Mouse (Mus musculus) embryonic facial prominence, embryonic 15.5 days (tissue): ENCODE data around the gene Srp54b. TPM values are rescaled to one million over a fixed set of nuclear protein-coding genes. Genes with fewer than 3 reads are reported as not detected.
"Not testable (repeated sequence)": the region's sequence is repeated elsewhere in the genome, so short reads cannot be mapped to it uniquely, and the experiment has no call there.

Source experiments
- ATAC-seq: fragments of 200-750 bp; cut with Nextera tagmentation; 2 replicates; pipeline ENCODE4 v1.8.0; 2017; ENCODE audit warnings: low read depth, moderate TSS enrichment; ENCODE audit not compliant: insufficient number of reproducible peaks, low FRiP score, low TSS enrichment
- H3K27ac ChIP-seq: fragments of 300-500 bp; sonication (generic); replicated peaks from 2 replicates; pipeline ENCODE4 v1.5.1; 2015; ENCODE audit warnings: mild to moderate bottlenecking, inconsistent platforms
- H3K27me3 ChIP-seq: fragments of 300-500 bp; sonication (generic); 2 replicates; pipeline ENCODE4 v1.6.1; 2015; ENCODE audit warnings: inconsistent platforms
- H3K36me3 ChIP-seq: fragments of 300-500 bp; sonication (generic); 2 replicates; pipeline ENCODE4 v1.6.1; 2015; ENCODE audit warnings: mild to moderate bottlenecking, inconsistent platforms
- H3K4me1 ChIP-seq: fragments of 300-500 bp; sonication (generic); 2 replicates; pipeline ENCODE4 v1.6.1; 2015; ENCODE audit warnings: inconsistent platforms
- H3K4me2 ChIP-seq: fragments of 300-500 bp; sonication (generic); replicated peaks from 2 replicates; pipeline ENCODE4 v1.6.1; 2015; ENCODE audit warnings: mild to moderate bottlenecking, inconsistent platforms
- H3K4me3 ChIP-seq: fragments of 300-500 bp; sonication (generic); replicated peaks from 2 replicates; pipeline ENCODE4 v1.5.1; 2015; ENCODE audit warnings: mild to moderate bottlenecking, inconsistent platforms
- H3K9ac ChIP-seq: fragments of 300-500 bp; sonication (generic); 2 replicates; pipeline ENCODE4 v1.6.1; 2015; ENCODE audit warnings: inconsistent platforms
- H3K9me3 ChIP-seq: fragments of 300-500 bp; sonication (generic); replicated peaks from 2 replicates; pipeline ENCODE4 v1.6.1; 2016; ENCODE audit warnings: inconsistent platforms
- WGBS: fragments of 180-500 bp; shearing (Covaris S2); methylation state at CpG from one replicate; pipeline ENCODE4 v1.1.7; 2015; 5-methylcytosine and 5-hydroxymethylcytosine counted together
- polyA plus RNA-seq: library from polyadenylated mRNA; unstranded; fragments of >200 nt; fragmentation: Nextera tagmentation; extraction: Ambion mirVana; gene quantifications from 2 replicates; pipeline ENCODE4 v1.2.1, GENCODE M21; 2015

The Srp54b gene
- 53.8 and 59.5 TPM in 2 replicates for polyA plus RNA-seq

- H3K27me3 ChIP-seq, H3K27ac ChIP-seq, H3K4me2 ChIP-seq, H3K9me3 ChIP-seq, H3K36me3 ChIP-seq, H3K4me1 ChIP-seq, H3K9ac ChIP-seq: not testable (repeated sequence)
- ATAC-seq = peak; percentile 97
- H3K4me3 ChIP-seq = peak within 1 kb of the TSS; percentile 31
- WGBS = no CpG with 5 or more reads among the region's 57 CpGs
These were observed at the start of gene Srp54b for GRCm38 (mm10) chr12:55154559-55155448. TSS of gene Srp54b (plus strand) at chr12:55155104.

GRCm38 (mm10) chr12:55112616-55113015, 42.3 kb upstream of the Srp54b start:
- H3K4me3 ChIP-seq, H3K4me2 ChIP-seq, ATAC-seq, H3K27me3 ChIP-seq, H3K4me1 ChIP-seq, H3K36me3 ChIP-seq, H3K9ac ChIP-seq, H3K9me3 ChIP-seq, H3K27ac ChIP-seq: not testable (repeated sequence)
- no CpG with 5 or more reads among the region's 7 CpGs for WGBS

GRCm38 (mm10) chr12:55124242-55124641, 30.7 kb upstream of the Srp54b start, which contains the start of gene Fam177a:
TSS of gene Fam177a (plus strand) at chr12:55124469.
- not testable (repeated sequence) for H3K27me3 ChIP-seq, H3K9me3 ChIP-seq, H3K9ac ChIP-seq, H3K4me3 ChIP-seq, H3K27ac ChIP-seq, H3K36me3 ChIP-seq, H3K4me1 ChIP-seq, H3K4me2 ChIP-seq
- ATAC-seq = peak; percentile 98
- WGBS = no CpG with 5 or more reads among the region's 40 CpGs

- H3K27ac ChIP-seq, H3K27me3 ChIP-seq, H3K4me3 ChIP-seq, H3K4me2 ChIP-seq, H3K4me1 ChIP-seq, H3K9ac ChIP-seq, H3K9me3 ChIP-seq, H3K36me3 ChIP-seq: not testable (repeated sequence)
- WGBS = no CpG with 5 or more reads among the region's 18 CpGs
- peak; percentile 27; the same call in 1 of the 2 replicates for ATAC-seq
These were observed 30.2 kb upstream of the Srp54b start for GRCm38 (mm10) chr12:55124731-55125130.

GRCm38 (mm10) chr12:55135540-55135939, 19.4 kb upstream of the Srp54b start:
- not testable (repeated sequence) for H3K4me1 ChIP-seq, H3K9me3 ChIP-seq, H3K4me3 ChIP-seq, H3K4me2 ChIP-seq, ATAC-seq, H3K27me3 ChIP-seq, H3K27ac ChIP-seq, H3K36me3 ChIP-seq, H3K9ac ChIP-seq
- no CpG with 5 or more reads among the region's 6 CpGs for WGBS

- H3K4me1 ChIP-seq, H3K4me2 ChIP-seq, H3K9me3 ChIP-seq, H3K9ac ChIP-seq, H3K36me3 ChIP-seq, ATAC-seq, H3K27me3 ChIP-seq, H3K4me3 ChIP-seq, H3K27ac ChIP-seq: not testable (repeated sequence)
- WGBS = no CpG with 5 or more reads among the region's 6 CpGs
These were observed 17.0 kb upstream of the Srp54b start for GRCm38 (mm10) chr12:55137859-55138258.

GRCm38 (mm10) chr12:55155449-55155783, 512 bp downstream of the Srp54b start:
- not testable (repeated sequence) for H3K27me3 ChIP-seq, H3K27ac ChIP-seq, H3K9ac ChIP-seq, H3K9me3 ChIP-seq, H3K36me3 ChIP-seq, H3K4me2 ChIP-seq, H3K4me1 ChIP-seq
- 0% methylated on average over 10 of the region's 24 CpGs for WGBS
- peak overlapping the region; percentile 31 for H3K4me3 ChIP-seq
- ATAC-seq = peak; percentile 31

GRCm38 (mm10) chr12:55167034-55167557, 12.2 kb downstream of the Srp54b start:
- H3K9me3 ChIP-seq = not testable (repeated sequence)

GRCm38 (mm10) chr12:55187686-55188085, 32.8 kb downstream of the Srp54b start:
- not testable (repeated sequence) for H3K9ac ChIP-seq, H3K27ac ChIP-seq, ATAC-seq, H3K36me3 ChIP-seq, H3K27me3 ChIP-seq, H3K4me3 ChIP-seq, H3K9me3 ChIP-seq, H3K4me2 ChIP-seq, H3K4me1 ChIP-seq
- no CpG with 5 or more reads among the region's 8 CpGs for WGBS

More at GRCm38 (mm10) chr12:55167034-55167557, 12.2 kb downstream of the Srp54b start:
- H3K4me1 ChIP-seq, H3K36me3 ChIP-seq, H3K9ac ChIP-seq, ATAC-seq, H3K4me3 ChIP-seq, H3K27me3 ChIP-seq, H3K4me2 ChIP-seq, H3K27ac ChIP-seq: not testable (repeated sequence)
- WGBS = no CpG with 5 or more reads among the region's 7 CpGs

- not testable (repeated sequence) for H3K4me2 ChIP-seq, H3K36me3 ChIP-seq, H3K4me3 ChIP-seq, H3K27me3 ChIP-seq, H3K9ac ChIP-seq, H3K4me1 ChIP-seq, H3K27ac ChIP-seq, ATAC-seq, H3K9me3 ChIP-seq
- WGBS = no CpG with 5 or more reads among the region's 5 CpGs
These were observed 34.2 kb downstream of the Srp54b start for GRCm38 (mm10) chr12:55189127-55189526.

- not testable (repeated sequence) for H3K27me3 ChIP-seq, H3K4me2 ChIP-seq, H3K4me1 ChIP-seq, H3K36me3 ChIP-seq, H3K27ac ChIP-seq, H3K9me3 ChIP-seq, H3K9ac ChIP-seq, H3K4me3 ChIP-seq
- WGBS = no CpG with 5 or more reads among the region's 40 CpGs
- peak; percentile 97 for ATAC-seq
These were observed 44.4 kb downstream of the Srp54b start, which contains the start of gene 1700047I17Rik2 for GRCm38 (mm10) chr12:55199306-55199705. TSS of gene 1700047I17Rik2 (plus strand) at chr12:55199592.

- no CpG with 5 or more reads among the region's 18 CpGs for WGBS
- ATAC-seq = peak; percentile 36; the same call in 1 of the 2 replicates
- not testable (repeated sequence) for H3K27me3 ChIP-seq, H3K36me3 ChIP-seq, H3K4me2 ChIP-seq, H3K27ac ChIP-seq, H3K9ac ChIP-seq, H3K4me1 ChIP-seq, H3K9me3 ChIP-seq, H3K4me3 ChIP-seq
These were observed 44.9 kb downstream of the Srp54b start for GRCm38 (mm10) chr12:55199799-55200198.
